Mouse (Mus musculus): ENCODE measurements around the gene Vegfb.

DNA sequence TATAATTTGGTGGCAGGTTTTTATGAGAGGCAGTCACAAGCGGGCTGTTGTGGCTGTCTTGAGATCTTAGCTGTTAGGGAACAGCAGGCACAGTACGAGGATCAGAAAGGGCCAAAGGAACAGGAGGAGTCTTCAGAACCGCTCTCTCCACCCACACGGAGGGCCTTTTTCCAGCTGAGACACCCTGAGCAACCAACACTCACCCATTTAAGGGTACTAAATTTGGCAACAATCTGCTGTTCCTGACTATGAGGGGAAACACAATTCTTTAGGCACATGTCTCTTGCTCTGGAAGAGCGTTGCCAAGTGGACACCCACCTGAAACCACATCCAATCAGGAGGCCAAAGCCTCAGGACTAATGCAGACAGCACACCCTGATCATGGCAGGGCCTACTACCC is 42.1 kb upstream of the Vegfb start:
- TF ChIP-seq HCFC1 (IDR thresholded peaks at IDR 0.05; ENCODE audit: borderline replicate concordance, insufficient read depth, low read length) (no peak), ZC3H11A (IDR thresholded peaks at IDR 0.05; ENCODE audit: borderline replicate concordance, low read depth, low read length) (no peak), ZNF384 (IDR thresholded peaks at IDR 0.05; ENCODE audit: low read depth, low read length) (no peak), CHD2 (IDR thresholded peaks at IDR 0.05; ENCODE audit: low read depth, low read length) (no peak)
